Mouse (Mus musculus): ENCODE results near the gene Eftud2. TPM values are rescaled to one million over a fixed set of nuclear protein-coding genes. Genes with fewer than 3 reads are reported as not detected.
A peak's percentile ranks its signal among the peaks of the same experiment; 100 is the strongest.

The Eftud2 gene
- total RNA-seq, 1 experiment from 2014 or later, result 191 TPM

GRCm38 (mm10) chr11:102820432-102820831, 60.4 kb downstream of the Eftud2 start:
- no peak for ATAC-seq (replicated peaks; ENCODE audit: low read depth, poor library complexity, severe bottlenecking)

- ATAC-seq (replicated peaks; ENCODE audit: low read depth, poor library complexity, severe bottlenecking), result no peak
Measured at GRCm38 (mm10) chr11:102819783-102820385, 60.9 kb downstream of the Eftud2 start.

- no peak for ATAC-seq (replicated peaks; ENCODE audit: low read depth, poor library complexity, severe bottlenecking)
Measured at GRCm38 (mm10) chr11:102819021-102819782, 61.6 kb downstream of the Eftud2 start, which contains the start of gene Gjc1. TSS of gene Gjc1 (minus strand) at chr11:102819700.

- ATAC-seq (replicated peaks; ENCODE audit: low read depth, poor library complexity, severe bottlenecking), result no peak
Measured at GRCm38 (mm10) chr11:102818121-102819020, 62.4 kb downstream of the Eftud2 start.

- ATAC-seq (replicated peaks; ENCODE audit: low read depth, poor library complexity, severe bottlenecking), result no peak
Measured at GRCm38 (mm10) chr11:102814881-102815280, 65.9 kb downstream of the Eftud2 start.

- ATAC-seq (replicated peaks; ENCODE audit: low read depth, poor library complexity, severe bottlenecking), result no peak
Measured at GRCm38 (mm10) chr11:102810721-102811485, 69.9 kb downstream of the Eftud2 start.

GRCm38 (mm10) chr11:102808246-102808645, 72.5 kb downstream of the Eftud2 start:
- ATAC-seq (replicated peaks; ENCODE audit: low read depth, poor library complexity, severe bottlenecking), result 0 out of 2 replicates have a peak, but pooled peaks have one; percentile 29

GRCm38 (mm10) chr11:102803453-102803852, 77.3 kb downstream of the Eftud2 start:
- no peak for ATAC-seq (replicated peaks; ENCODE audit: low read depth, poor library complexity, severe bottlenecking)

GRCm38 (mm10) chr11:102794157-102794556, 86.6 kb downstream of the Eftud2 start:
- ATAC-seq (replicated peaks; ENCODE audit: low read depth, poor library complexity, severe bottlenecking), result no peak

- ATAC-seq (replicated peaks; ENCODE audit: low read depth, poor library complexity, severe bottlenecking), result no peak
Measured at GRCm38 (mm10) chr11:102791682-102792445, 88.9 kb downstream of the Eftud2 start.

Other genes with a start within 250 kb of the Eftud2 start
- gene Meioc, start 217.3 kb downstream of the Eftud2 start, total RNA-seq (2017), result not detected in 2 replicates
- gene Ccdc43, start 183.2 kb downstream of the Eftud2 start, total RNA-seq (2017), result 41.4 and 43.8 TPM in 2 replicates
- 0.46 and 1.1 TPM in 2 replicates for gene Adam11, start 119.5 kb downstream of the Eftud2 start, total RNA-seq (2017)
- not detected in 2 replicates for gene Gjc1, start 61.3 kb downstream of the Eftud2 start, total RNA-seq (2017)
- gene Higd1b, start 45.1 kb downstream of the Eftud2 start, total RNA-seq (2017), result not detected in 2 replicates
- not detected in 2 replicates for gene Ccdc103, start 219 bp upstream of the Eftud2 start, total RNA-seq (2017)
- not detected in 2 replicates for gene Fam187a, start 4.2 kb upstream of the Eftud2 start, total RNA-seq (2017)
- gene Gfap, start 19.9 kb upstream of the Eftud2 start, total RNA-seq (2017), result 0.37 TPM in 1 of 2 replicates, not detected in the other
- 16.2 and 17.3 TPM in 2 replicates for gene Kif18b, start 44.1 kb upstream of the Eftud2 start, total RNA-seq (2017)
- not detected in 2 replicates for gene C1ql1, start 65.7 kb upstream of the Eftud2 start, total RNA-seq (2017)
- 32.2 and 37.7 TPM in 2 replicates for gene Nmt1, start 147.2 kb upstream of the Eftud2 start, total RNA-seq (2017)
- gene Dcakd, start 147.3 kb upstream of the Eftud2 start, total RNA-seq (2017), result 13.2 and 18.7 TPM in 2 replicates
- 0.27 and 3.6 TPM in 2 replicates for gene Plcd3, start 220.7 kb upstream of the Eftud2 start, total RNA-seq (2017)
- gene Acbd4, start 220.7 kb upstream of the Eftud2 start, total RNA-seq (2017), result 9.2 and 9.3 TPM in 2 replicates
- gene Hexim1, start 235.2 kb upstream of the Eftud2 start, total RNA-seq (2017), result 26.6 and 28.0 TPM in 2 replicates

All from common myeloid progenitor, adult 5-6 weeks (primary cell).